ENCODE assay signal across 8 mouse cellular contexts in the genomic region with DNA sequence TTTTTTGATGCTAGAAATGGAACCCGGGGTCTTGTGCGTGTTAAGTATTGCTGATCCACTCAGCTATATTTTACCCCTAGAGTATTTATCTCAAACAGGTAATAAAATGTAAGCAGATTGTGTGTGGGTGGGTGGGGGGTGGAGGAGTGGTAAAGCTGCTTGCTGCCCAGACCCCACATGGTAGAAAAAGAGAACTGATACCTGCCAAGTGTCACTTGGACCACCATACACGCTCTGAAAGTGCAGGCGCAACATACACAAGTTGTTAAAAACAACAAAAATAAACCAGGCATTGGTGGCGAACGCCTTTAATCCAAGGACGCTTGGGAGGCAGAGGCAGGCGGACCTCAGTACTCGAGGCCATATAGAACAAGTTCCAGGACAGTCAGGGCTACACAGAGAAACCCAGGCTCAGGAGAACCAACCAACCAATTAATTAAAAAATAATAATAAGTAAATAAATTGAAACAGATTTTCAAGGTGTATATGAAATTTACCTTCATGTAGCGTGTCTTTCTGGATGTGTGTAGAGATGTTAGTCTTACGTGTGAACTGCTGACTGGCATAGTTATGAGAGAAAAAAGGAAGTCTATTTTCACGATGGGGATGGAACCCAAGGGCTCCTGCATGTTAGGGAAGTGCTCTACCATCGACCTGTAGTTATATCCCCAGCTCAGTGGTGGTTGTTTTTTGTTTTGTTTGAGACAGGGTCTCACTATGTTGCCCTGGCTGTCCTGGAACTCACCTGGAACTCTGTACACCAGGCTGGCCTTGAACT. TPM values are rescaled to one million over a fixed set of nuclear protein-coding genes. Genes with fewer than 3 reads are reported as not detected.
DNase-seq lines count a peak whose midpoint lies in the region; ATAC-seq lines count a peak whose summit lies in the region.

No protein-coding gene starts in this region.

- H3K9ac ChIP-seq in neural tube, embryonic 11.5 days (ENCODE audit: low read length), result no peak overlapping the region; the same call in 1 of the 2 replicates
- H3K9ac ChIP-seq in forebrain, embryonic 13.5 days, result peak overlapping the region; percentile 89
- peak overlapping the region; percentile 85 for H3K9ac ChIP-seq in liver, embryonic 12.5 days
- H3K9ac ChIP-seq in stomach, embryonic 15.5 days, result no peak overlapping the region; the same call in 1 of the 2 replicates

- no peaks in the 10 kb centered on the region; the same call in 1 of the 2 replicates for H3K9me3 ChIP-seq in neural tube, embryonic 11.5 days (ENCODE audit: control insufficient read depth, low read length)
- H3K9me3 ChIP-seq in forebrain, embryonic 13.5 days (replicated peaks), result no peaks in the 10 kb centered on the region
- H3K9me3 ChIP-seq in liver, embryonic 12.5 days (replicated peaks), result peaks cover 6% of the 10 kb centered on the region
- no peaks in the 10 kb centered on the region for H3K9me3 ChIP-seq in stomach, embryonic 15.5 days

- H3K36me3 ChIP-seq in neural tube, embryonic 11.5 days (ENCODE audit: control insufficient read depth, insufficient read depth, low read length), result no peaks in the 10 kb centered on the region
- peaks cover 34% of the 10 kb centered on the region for H3K36me3 ChIP-seq in forebrain, embryonic 13.5 days (ENCODE audit: poor library complexity, severe bottlenecking)
- no peaks in the 10 kb centered on the region for H3K36me3 ChIP-seq in liver, embryonic 12.5 days
- no peaks in the 10 kb centered on the region for H3K36me3 ChIP-seq in stomach, embryonic 15.5 days

- no peak overlapping the region for H3K4me3 ChIP-seq in neural tube, embryonic 11.5 days (ENCODE audit: low read depth, low read length)
- peak overlapping the region; percentile 69 for H3K4me3 ChIP-seq in forebrain, embryonic 13.5 days
- peak overlapping the region; percentile 79 for H3K4me3 ChIP-seq in liver, embryonic 12.5 days
- peak overlapping the region; percentile 70 for H3K4me3 ChIP-seq in stomach, embryonic 15.5 days (replicated peaks)

- H3K4me1 ChIP-seq in neural tube, embryonic 11.5 days (ENCODE audit: control insufficient read depth, insufficient read depth, low read length), result no peaks in the 10 kb centered on the region; the same call in 1 of the 2 replicates
- H3K4me1 ChIP-seq in forebrain, embryonic 13.5 days, result peaks cover 18% of the 10 kb centered on the region
- H3K4me1 ChIP-seq in liver, embryonic 12.5 days, result peaks cover 44% of the 10 kb centered on the region
- peaks cover 22% of the 10 kb centered on the region for H3K4me1 ChIP-seq in stomach, embryonic 15.5 days

- no peak overlapping the region for H3K27ac ChIP-seq in neural tube, embryonic 11.5 days (ENCODE audit: low read depth, low read length)
- H3K27ac ChIP-seq in forebrain, embryonic 13.5 days, result 0 out of 2 replicates have a peak overlapping the region, but pooled peaks have one; percentile 91
- H3K27ac ChIP-seq in liver, embryonic 12.5 days, result peak overlapping the region; percentile 88
- H3K27ac ChIP-seq in stomach, embryonic 15.5 days, result peak overlapping the region; percentile 54

- intact Hi-C loops in left cerebral cortex, postnatal 25 days (cut with DNase I), result no loop called here

- peak overlapping the region; percentile 50 for H3K4me2 ChIP-seq in neural tube, embryonic 11.5 days (ENCODE audit: low read depth)
- peak overlapping the region; percentile 64 for H3K4me2 ChIP-seq in forebrain, embryonic 13.5 days
- H3K4me2 ChIP-seq in liver, embryonic 12.5 days, result peak overlapping the region; percentile 75
- H3K4me2 ChIP-seq in stomach, embryonic 15.5 days, result peak overlapping the region; percentile 72

- H3K27me3 ChIP-seq in neural tube, embryonic 11.5 days (ENCODE audit: control insufficient read depth, insufficient read depth, low read length), result no peaks in the 10 kb centered on the region
- no peaks in the 10 kb centered on the region for H3K27me3 ChIP-seq in forebrain, embryonic 13.5 days
- H3K27me3 ChIP-seq in liver, embryonic 12.5 days (replicated peaks), result peaks cover 9% of the 10 kb centered on the region; the same call in 1 of the 2 replicates
- no peaks in the 10 kb centered on the region for H3K27me3 ChIP-seq in stomach, embryonic 15.5 days (replicated peaks)

- DNase-seq in neural tube, embryonic 11.5 days (ENCODE audit: low spot score), result no peak
- no peak for DNase-seq in neural tube, embryonic 10.5 days (ENCODE audit: extremely low spot score, low spot score)
- no peak for DNase-seq in left cerebral cortex, postnatal 25 days (ENCODE audit: low spot score in 2 of 2)
- DNase-seq in urinary bladder, postnatal 36 days (ENCODE audit: low spot score in 2 of 2), result no peak

- ATAC-seq in neural tube, embryonic 11.5 days (ENCODE audit: insufficient read depth, low FRiP score, low TSS enrichment), result no peak
- no peak for ATAC-seq in forebrain, embryonic 13.5 days
- 0 out of 2 replicates have a peak, but pooled peaks have one; percentile 2 for ATAC-seq in liver, embryonic 12.5 days
- ATAC-seq in stomach, embryonic 15.5 days (ENCODE audit: insufficient read depth, low FRiP score, low read depth), result no peak
- no peak for ATAC-seq in frontal cortex, adult (ENCODE audit: low TSS enrichment)

- WGBS in neural tube, embryonic 11.5 days, result 84% methylated on average over 13 of the region's 13 CpGs
- WGBS in forebrain, embryonic 13.5 days, result 82% methylated on average over 13 of the region's 13 CpGs
- WGBS in liver, embryonic 12.5 days (ENCODE audit: insufficient replicate concordance), result 59% methylated on average over 13 of the region's 13 CpGs
- 73% methylated on average over 13 of the region's 13 CpGs for WGBS in stomach, embryonic 15.5 days

RNA-seq across cellular contexts. Expression of gene Tmem44, which starts 38.9 kb away (rescaled TPM):
- polyA plus RNA-seq in neural tube, embryonic 11.5 days (2014; fragmentation: Nextera tagmentation; extraction: Ambion mirVana), result 32.8 and 34.9 TPM in 2 replicates
- 56.2 and 60.8 TPM in 2 replicates for polyA plus RNA-seq in forebrain, embryonic 13.5 days (2015; fragmentation: Nextera tagmentation; extraction: Ambion mirVana)
- 1.5 and 1.7 TPM in 2 replicates for polyA plus RNA-seq in liver, embryonic 12.5 days (2016; fragmentation: Nextera tagmentation; extraction: Ambion mirVana)
- polyA plus RNA-seq in stomach, embryonic 15.5 days (2015; fragmentation: Nextera tagmentation; extraction: Ambion mirVana), result 11.7 and 13.6 TPM in 2 replicates
- 10 to 100 TPM; 66.5 to 73.7 TPM for total RNA-seq in left cerebral cortex, postnatal 25 days (2021)

Comparison
In these comparisons a context has a peak if more than half of its experiments do, and no peak if none do; other contexts are left out.
1. H3K9ac ChIP-seq: peak in forebrain, embryonic 13.5 days (single experiment) and liver, embryonic 12.5 days (single experiment); none in neural tube, embryonic 11.5 days (single experiment) and stomach, embryonic 15.5 days (single experiment).
2. Peak in every context shown above with its lines, with median percentiles within 50 percentile points of each other: H3K4me2 ChIP-seq.